Mouse (Mus musculus) natural killer cell, adult 2 months (primary cell): ENCODE results near the gene Snx25.
"Not testable (repeated sequence)": the region's sequence is repeated elsewhere in the genome, so short reads cannot be mapped to it uniquely, and the experiment has no call there.

Experiments used
- DNase-seq, 2 experiments: peaks; one replicate each; pipeline ENCODE4 v3.0.0; 2022; ENCODE audit warnings: low spot score in 2 of 2

Snx25 gene

DNA sequence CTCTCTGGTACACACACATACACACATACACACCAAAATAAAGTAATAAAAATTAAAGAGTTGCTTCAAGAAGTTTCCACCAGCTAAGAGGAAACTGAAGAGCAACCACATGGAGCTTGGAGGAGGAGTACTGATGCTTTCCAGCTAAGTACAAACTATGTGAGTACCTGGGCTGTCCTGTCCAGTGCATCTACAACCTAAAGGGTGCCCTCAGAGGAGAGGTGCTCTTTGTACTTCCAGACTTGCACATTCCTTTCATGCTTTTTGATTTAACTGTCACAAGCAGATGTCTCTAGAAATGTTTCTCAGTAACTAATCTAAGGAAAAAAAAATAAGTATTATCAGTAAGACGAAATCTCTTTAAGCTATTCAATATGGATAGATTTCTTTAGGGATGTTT, 14.6 kb downstream of the Snx25 start:
- DNase-seq = no peak

DNA sequence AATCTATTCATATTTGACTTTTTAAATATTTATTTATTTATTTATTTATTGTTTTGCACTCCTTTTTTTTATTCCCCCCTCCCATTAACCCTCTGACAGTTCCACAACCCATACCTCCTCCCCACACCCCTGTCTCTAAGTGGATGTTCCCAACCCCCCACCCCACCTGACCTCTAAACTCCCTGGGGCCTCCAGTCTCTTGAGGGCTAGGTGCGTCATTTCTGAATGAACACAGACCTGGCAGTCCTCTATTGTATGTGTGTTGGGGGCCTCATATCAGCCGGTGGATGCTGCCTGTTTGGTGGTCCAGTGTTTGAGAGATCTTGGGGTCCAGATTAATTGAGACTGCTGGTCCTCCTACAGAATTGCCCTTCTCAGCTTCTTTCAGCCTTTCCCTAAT, 16.4 kb downstream of the Snx25 start:
- peak in 1 of 2 experiments; percentile 15 for DNase-seq

DNA sequence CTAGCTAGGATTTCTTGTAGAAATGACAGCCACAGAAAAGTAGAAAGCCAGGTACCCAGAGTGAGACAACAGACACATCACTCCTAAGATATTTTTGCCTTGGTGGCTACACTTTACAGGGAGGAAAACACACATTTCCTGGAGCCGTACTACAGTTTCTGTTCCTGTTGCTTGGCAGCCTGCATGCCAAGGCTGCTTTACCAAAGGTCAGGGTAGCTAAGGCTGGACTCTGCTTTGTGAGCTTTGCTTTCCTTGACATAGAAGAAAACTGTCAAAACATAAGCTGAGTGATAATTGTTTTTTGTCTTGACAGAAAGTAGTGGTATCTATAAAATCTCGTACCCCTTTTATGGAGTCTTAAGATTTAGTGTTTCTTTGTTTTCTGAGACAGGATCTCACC, 21.5 kb downstream of the Snx25 start:
- DNase-seq = no peak

DNA sequence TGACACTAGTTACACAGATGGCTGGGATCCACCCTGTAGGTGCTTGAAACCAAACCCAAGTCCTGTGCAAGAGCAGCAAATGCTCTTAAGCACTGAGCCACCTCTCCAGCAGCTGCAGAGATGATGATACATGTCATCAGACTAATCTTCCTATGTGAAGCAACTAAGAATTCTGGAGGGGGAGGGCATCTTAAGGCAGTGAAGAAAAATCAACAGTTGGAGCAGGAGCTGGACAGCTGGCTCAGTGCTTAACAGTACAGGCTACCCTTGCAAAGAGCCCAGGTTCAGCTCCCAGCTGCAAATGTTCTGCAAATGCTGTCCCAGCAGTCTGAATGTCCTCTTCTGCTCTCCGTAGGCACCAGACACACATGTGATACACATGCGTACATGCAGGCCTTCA, 29.5 kb downstream of the Snx25 start:
- no peak for DNase-seq

DNA sequence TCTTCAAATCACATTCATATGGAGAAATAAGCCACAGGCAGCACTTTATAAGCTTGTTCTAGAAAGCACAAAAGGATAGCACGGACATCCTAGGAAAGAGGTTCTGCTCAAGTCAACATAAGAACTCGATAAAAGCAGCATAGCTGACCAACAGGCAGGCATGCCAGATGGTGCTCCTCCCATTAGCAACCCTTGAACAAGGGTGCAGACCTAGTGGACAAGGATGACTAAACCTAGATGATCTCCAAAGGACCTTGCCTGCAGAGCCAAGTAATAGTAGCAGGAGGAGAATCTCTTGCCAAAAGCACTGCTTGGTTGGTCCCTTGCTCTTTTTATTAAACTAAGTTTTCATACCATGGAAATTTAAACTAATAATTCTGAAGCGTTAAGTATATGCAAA, 32.8 kb downstream of the Snx25 start:
- DNase-seq = no peak

DNA sequence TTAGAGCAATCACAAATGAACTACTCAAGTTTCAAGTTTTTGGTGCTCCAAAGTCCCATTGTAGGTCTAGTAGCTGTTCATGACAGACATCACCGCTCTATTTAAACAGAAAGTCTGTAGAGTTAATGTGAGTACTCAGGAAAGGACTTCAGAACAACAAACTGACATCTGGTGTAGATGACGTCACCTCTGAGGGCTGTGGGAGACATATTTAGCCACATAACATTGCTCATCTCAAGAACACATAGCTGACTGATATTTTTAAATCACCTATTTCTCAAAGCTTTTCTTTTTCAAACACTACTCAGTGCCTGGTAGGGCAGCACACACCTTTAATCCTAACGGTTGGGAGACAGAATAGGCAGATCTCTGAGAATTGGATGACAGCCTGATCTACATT, 34.8 kb downstream of the Snx25 start:
- no peak for DNase-seq

DNA sequence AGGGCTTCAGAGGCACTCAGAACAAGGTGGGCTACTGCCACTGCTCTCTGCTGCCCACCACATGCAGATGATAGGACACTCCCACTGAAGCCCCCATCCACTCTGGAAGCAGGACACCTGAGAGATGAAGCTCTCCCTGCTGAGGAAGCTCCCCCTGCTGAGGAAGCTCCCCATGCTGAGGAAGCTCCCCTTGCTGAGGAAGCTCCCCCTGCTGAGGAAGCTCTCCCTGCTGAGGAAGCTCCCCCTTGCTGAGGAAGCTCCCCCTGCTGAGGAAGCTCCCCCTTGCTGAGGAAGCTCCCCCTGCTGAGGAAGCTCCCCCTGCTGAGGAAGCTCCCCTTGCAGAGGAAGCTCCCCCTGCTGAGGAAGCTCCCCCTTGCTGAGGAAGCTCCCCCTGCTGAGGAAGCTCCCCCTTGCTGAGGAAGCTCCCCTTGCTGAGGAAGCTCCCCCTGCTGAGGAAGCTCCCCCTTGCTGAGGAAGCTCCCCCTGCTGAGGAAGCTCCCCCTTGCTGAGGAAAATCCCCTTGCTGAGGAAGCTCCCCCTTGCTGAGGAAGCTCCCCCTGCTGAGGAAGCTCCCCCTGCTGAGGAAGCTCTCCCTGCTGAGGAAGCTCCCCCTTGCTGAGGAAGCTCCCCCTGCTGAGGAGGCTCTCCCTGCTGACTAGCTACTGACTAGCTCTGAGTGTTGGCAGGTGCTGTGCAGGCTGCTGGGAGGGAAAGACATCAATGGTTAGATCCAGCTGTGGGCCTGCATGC, 38.4 kb downstream of the Snx25 start:
- DNase-seq = not testable (repeated sequence)

DNA sequence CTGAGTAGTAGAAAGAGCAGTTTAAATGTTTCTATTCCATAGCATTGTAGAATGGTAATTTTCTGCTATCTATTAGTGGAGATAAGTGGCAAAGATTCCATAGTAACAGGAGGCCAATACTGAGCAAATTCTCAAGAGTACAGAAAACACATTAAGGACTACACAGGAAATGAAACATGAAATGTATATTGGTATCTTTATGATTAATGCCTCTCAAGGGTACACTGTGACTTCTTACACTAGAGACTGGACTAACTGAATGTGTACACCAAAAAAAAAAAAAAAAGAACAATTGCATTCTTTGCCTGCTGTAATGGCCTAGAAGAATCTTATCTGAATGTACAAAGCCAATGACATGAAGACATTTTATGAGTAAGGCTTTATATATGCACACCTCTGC, 44.3 kb downstream of the Snx25 start:
- DNase-seq = no peak

DNA sequence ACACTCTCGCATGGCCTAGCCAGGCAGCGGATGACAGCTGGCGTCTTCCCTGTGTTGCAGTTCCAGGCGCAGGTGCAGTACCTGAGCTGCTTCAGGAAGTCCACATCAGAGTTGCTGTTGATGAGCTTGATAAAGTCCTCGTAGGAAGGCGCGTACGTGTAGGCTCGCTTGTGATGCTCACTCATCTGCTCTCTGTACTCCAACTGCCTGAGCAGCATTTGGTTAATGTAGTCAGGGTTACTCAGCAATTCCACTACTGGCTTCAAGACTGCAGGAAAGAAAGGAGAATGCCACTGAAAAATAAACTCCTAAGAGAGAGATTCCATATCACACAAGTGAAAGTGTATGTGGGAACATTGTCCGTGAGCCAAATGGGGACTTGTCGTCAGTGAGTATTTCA, 48.5 kb downstream of the Snx25 start:
- no peak for DNase-seq

DNA sequence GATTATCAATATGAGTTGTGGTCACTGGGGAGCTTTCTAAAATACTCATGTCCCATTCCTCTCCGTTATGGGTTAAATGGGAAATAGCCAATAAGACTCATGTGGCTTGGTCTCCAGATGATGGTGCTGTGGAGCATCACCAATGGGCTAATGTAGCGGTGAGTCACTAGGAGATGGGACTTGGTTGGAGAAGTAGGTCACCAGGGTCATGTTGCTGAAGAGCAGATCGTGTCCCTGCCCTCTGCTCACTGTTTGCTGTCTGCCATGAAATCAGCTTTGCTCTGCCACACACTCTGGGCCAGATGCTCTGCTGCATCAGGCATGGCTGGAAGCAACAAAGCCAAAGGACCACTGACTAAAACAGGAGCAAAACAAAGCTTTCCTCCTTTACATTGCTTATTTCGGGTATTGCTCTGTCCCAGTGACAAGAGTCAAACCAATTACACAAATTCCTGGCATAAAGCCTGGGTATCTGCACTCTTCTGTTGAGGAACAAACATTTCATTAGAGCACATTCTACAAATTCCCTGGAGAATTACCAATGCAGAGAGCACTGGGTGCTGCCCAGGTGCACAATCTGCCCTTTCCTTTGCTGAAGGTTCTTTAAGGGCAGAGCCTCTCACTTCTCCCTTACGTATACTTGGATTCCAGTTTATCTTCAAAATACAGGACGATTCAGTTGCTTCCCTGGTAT, 59.1 kb downstream of the Snx25 start:
- no peak for DNase-seq

DNA sequence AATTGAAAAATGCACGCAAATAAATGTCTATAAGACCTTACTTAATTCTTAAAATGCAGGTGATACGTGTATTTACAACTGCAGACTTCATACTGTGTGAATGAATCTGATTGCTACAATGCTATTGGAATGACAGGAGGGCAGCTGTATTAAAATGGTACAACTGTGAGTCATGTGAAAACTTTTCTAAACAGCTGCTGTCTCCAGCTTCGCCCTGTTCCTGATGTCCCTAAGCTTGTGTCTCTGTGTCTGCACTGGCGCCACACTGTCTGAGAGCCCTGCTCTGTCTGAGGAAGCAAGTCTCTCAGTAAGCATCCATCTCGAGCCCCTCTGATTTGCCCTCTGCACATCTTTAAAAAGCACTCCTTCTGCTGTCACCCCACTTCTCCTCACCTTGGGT, 68.8 kb downstream of the Snx25 start:
- no peak for DNase-seq

DNA sequence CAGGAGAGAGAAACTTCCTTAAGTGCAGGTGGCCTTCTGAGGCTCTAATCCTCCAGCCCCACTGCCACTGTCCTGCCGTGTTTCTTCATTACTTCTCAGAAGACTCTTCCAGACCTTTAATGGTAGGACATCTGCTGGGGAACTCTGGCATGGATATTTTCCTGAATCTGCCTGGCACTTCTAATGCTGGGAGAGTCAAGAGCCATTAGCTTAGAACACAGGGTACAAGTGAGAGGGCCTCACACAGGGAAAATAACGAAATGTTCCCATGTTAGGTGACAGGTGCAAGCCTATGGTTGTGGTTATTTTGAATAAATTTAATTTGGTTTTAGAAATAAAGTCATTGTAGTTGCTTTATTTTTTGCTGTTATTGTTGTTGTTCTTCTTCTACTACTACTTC, 70.9 kb downstream of the Snx25 start:
- no peak for DNase-seq

DNA sequence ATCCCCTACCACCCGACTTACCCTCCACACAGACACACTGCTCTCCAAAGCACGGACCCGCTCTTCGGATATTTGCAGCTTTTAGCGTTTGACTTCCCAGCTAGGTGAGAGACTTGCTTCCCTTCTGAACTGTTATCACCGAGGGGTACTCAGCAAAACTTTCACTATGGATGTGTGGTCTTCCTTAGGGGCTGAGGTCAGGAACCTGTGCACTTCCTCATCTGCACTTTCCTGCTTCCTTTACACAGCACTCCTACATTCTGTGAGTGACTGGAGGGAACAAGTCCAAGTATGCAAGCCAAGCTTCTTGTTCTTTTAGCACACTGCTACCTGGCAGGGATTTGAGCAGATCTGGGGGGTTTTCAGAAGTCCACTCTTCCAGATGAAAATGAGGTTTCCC, 73.1 kb downstream of the Snx25 start:
- no peak for DNase-seq

DNA sequence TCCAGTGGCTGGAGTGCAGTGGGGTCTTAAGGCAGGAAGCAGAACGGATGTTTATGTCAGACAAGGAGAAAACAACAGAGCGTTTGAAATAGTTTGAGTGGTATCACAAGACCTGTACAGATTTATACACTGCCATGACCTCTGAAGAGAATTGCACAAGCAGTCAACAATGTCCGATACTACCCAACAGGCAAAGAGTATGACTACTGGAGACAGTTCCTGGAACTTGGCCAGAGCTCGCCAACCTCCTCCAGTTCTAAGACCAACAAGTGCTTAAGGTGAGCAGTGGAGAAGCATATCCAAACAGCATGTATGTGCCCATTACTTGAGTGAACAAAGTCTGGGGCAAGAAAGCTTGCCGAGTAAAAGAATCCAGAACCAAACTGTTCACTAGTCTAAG, 76.7 kb downstream of the Snx25 start:
- DNase-seq = no peak

DNA sequence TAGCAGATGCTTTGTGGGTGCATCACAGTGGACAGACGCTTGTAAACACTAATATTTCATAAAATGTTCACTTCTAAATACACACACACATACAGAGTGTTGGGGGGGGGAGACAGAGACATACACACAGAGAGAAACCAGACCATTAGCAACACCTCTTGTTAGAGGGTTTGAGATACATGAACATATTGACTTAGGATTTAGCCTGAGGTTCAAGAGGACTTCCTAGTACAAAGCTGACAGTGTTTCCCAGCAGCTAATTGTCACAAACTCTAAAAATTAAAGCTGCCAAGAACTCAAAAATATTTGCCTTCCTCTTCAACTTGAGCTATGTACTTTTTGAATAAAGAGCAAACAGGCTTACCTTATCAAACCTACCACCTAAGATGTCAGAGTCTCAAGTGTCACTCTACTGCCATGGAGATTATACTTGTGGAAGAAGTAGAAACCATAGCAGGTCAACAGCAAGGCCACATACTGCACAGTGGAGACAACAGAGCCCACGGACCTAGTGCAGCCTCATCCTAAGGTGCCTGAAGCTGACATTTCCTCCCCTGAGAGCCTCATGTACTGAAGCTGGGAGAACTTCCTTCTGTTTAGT, 78.3 kb downstream of the Snx25 start:
- no peak for DNase-seq

DNA sequence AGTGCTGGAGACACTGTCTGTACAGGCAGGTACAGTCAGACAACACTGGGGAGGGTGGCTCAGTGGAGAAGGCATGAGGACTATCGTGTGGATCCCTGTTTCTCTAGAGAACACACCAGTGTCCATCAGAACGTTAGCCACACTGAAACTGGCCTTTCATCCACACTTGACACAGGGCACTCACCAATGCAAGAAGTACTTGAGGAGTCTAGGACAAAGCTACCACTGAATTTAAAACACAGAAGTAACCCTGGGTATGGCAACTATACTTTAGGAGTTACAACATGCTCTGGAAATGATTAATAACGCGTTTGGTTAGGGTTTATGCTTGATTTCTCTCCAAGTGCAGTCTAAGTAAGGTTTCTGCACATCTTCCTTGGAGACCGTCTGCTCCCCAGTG, 79.2 kb downstream of the Snx25 start:
- DNase-seq = no peak

DNA sequence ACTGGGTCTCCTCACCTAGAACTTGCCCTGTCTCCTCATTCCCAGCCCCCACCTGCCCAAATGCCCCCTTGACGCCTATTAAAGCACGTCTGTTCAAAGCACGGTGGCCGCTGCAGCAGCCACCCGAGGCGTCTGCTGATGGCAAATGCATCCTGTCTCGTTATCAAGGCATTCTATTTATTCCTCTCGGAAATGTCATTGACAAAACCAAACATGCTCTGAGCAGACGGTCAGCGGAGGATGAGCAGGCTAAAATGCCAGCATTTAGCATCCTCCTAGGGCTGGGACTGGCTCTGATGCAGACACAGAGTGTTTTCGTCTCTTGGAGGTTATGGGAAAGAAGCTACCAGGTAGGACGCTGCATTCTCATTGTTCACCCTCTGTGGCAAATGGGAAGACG, 111.7 kb downstream of the Snx25 start:
- no peak for DNase-seq

DNA sequence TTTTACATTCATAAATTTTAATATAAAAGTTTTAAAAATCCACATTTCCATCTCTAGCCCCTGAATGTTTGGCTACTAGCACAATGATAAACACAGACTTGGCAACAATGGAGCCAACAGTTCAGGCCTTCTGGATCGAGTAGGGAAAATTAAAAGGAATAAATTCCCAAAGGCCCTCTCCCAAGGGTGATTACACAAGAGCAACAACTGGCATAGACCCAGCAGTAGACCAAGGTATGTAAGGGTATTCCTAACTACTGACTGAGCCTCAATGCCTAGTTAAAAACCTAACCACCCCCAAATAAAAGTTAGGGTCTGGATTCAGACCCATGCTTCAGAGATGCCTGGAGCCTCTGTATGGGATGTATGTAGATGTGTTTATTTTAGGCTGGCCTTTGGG, 112.3 kb downstream of the Snx25 start:
- DNase-seq = no peak

DNA sequence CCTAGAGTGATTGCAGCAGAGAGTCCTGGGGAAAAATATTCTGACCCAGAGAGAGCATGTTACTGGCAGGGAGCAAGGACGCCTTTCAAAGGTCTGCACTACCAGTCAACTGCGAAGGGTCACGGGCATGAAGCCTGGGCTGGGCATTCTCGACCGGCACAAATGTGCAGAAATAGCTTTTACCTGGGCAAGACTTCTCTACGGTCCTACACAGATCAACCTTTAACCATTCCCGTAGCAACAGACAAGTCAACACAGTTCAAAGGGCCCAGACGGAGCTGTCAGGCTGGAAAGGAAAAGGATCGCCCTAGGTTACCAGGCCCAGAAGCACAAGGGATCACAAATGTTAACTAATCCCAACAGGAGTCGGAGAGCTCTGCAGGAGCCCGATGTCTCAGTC, 115.7 kb downstream of the Snx25 start:
- no peak for DNase-seq

DNA sequence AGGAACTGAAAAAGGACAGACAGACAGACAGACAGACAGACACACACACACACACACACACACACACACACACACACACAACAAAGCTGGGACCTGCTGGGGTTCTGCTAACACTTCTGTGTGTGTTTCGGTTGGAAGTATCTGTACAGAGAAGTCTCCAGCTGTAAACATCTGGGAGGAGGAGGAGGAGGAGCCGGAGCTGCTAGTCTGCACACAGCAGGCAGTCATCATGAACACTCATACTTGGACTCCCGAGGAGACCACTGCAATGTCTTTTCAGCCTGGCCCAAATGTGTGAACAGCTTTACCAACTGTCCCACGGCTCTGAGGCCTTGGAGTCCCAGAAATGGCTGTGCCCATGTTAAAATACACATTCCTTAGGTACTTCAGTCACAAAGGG, 127.6 kb downstream of the Snx25 start:
- no peak for DNase-seq

DNA sequence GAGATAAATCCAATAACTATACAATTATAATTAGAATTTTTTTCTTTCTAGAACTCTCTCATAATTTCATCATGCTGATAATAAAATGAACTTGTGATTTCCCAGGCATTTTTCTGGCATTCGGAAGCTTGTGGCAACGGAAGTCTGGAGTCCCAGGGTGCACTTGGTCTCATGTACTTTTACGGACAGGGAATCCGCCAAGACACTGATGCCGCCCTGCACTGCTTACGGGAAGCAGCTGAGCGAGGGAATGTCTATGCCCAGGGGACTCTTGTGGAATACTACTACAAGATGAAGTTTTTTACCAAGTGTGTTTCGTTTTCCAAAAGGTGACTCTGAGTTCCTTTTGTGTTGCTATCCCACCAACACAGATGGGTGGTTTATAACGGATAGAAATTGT, 129.2 kb downstream of the Snx25 start:
- no peak for DNase-seq

DNA sequence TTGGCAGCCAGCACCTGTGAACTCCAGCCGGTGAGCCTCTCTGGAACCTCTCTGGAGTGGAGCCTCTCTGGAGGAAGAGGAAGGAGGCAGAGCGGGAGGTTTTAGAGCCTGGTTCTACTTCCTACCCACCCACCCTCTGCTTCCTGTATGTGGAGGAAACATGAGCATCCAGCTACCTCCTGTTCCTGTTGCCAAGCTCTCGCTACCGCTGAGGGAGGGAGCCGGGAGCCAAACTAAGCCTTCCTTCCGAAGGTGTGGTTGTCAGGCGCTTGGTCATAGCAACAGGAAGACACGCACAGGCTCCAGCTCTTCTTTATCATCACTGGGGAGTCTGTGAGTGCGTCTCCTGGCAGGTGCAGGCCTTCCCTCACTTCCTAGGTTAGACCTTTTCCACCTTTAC, 129.8 kb downstream of the Snx25 start:
- no peak for DNase-seq
